Mouse (Mus musculus): ENCODE data around the gene Tbxas1. TPM values are rescaled to one million over a fixed set of nuclear protein-coding genes. Genes with fewer than 3 reads are reported as not detected.

The Tbxas1 gene
- polyA plus RNA-seq, 1 experiment from 2014 or later: 12.8 TPM

- Histone ChIP-seq H3K4me1 (ENCODE audit: control insufficient read depth, low read depth, low read length) (peaks cover 9% of the 10 kb centered on the region), H3K27ac (ENCODE audit: low read length) (no peak overlapping the region), H3K9ac (ENCODE audit: low read depth, low read length) (no peak overlapping the region), H3K4me3 (ENCODE audit: low read depth, low read length) (no peak overlapping the region), H3K27me3 (ENCODE audit: control insufficient read depth, insufficient read depth, low read depth, low read length) (no peaks in the 10 kb centered on the region), H3K9me3 (replicated peaks; ENCODE audit: control insufficient read depth, low read length) (no peaks in the 10 kb centered on the region), H3K36me3 (ENCODE audit: control insufficient read depth, insufficient read depth) (no peaks in the 10 kb centered on the region), H3K4me2 (ENCODE audit: low read depth, low read length) (no peak overlapping the region)
- 67% methylated on average over 7 of the region's 7 CpGs for WGBS (ENCODE audit: insufficient replicate concordance)
- no peak for ATAC-seq (ENCODE audit: low read depth)
Observed at GRCm38 (mm10) chr6:38944826-38945225, 69.6 kb downstream of the Tbxas1 start.

- no peaks in the 10 kb centered on the region for H3K9me3 ChIP-seq (replicated peaks; ENCODE audit: control insufficient read depth, low read length)
- WGBS (ENCODE audit: insufficient replicate concordance): 75% methylated on average over 3 of the region's 3 CpGs
- H3K27me3 ChIP-seq (ENCODE audit: control insufficient read depth, insufficient read depth, low read depth, low read length): no peaks in the 10 kb centered on the region
- no peak overlapping the region for H3K4me3 ChIP-seq (ENCODE audit: low read depth, low read length)
- no peak for ATAC-seq (ENCODE audit: low read depth)
- H3K27ac ChIP-seq (ENCODE audit: low read length): no peak overlapping the region
- no peak overlapping the region for H3K9ac ChIP-seq (ENCODE audit: low read depth, low read length)
- peaks cover 11% of the 10 kb centered on the region for H3K4me1 ChIP-seq (ENCODE audit: control insufficient read depth, low read depth, low read length)
- no peaks in the 10 kb centered on the region for H3K36me3 ChIP-seq (ENCODE audit: control insufficient read depth, insufficient read depth)
- H3K4me2 ChIP-seq (ENCODE audit: low read depth, low read length): no peak overlapping the region
Observed at GRCm38 (mm10) chr6:38945681-38946080, 70.5 kb downstream of the Tbxas1 start.

- H3K4me3 ChIP-seq (ENCODE audit: low read depth, low read length): no peak overlapping the region
- no peaks in the 10 kb centered on the region for H3K9me3 ChIP-seq (replicated peaks; ENCODE audit: control insufficient read depth, low read length)
- no peak overlapping the region for H3K27ac ChIP-seq (ENCODE audit: low read length)
- no peak overlapping the region for H3K4me2 ChIP-seq (ENCODE audit: low read depth, low read length)
- WGBS (ENCODE audit: insufficient replicate concordance): 73% methylated on average over 4 of the region's 4 CpGs
- no peaks in the 10 kb centered on the region for H3K36me3 ChIP-seq (ENCODE audit: control insufficient read depth, insufficient read depth)
- H3K4me1 ChIP-seq (ENCODE audit: control insufficient read depth, low read depth, low read length): peaks cover 14% of the 10 kb centered on the region
- no peak overlapping the region for H3K9ac ChIP-seq (ENCODE audit: low read depth, low read length)
- H3K27me3 ChIP-seq (ENCODE audit: control insufficient read depth, insufficient read depth, low read depth, low read length): no peaks in the 10 kb centered on the region
- ATAC-seq (ENCODE audit: low read depth): no peak
Observed at GRCm38 (mm10) chr6:38947282-38947681, 72.1 kb downstream of the Tbxas1 start.

- no peaks in the 10 kb centered on the region for H3K9me3 ChIP-seq (replicated peaks; ENCODE audit: control insufficient read depth, low read length)
- H3K9ac ChIP-seq (ENCODE audit: low read depth, low read length): no peak overlapping the region
- WGBS (ENCODE audit: insufficient replicate concordance): 21% methylated on average over 5 of the region's 5 CpGs
- no peak overlapping the region for H3K4me2 ChIP-seq (ENCODE audit: low read depth, low read length)
- no peaks in the 10 kb centered on the region for H3K36me3 ChIP-seq (ENCODE audit: control insufficient read depth, insufficient read depth)
- no peak overlapping the region for H3K4me3 ChIP-seq (ENCODE audit: low read depth, low read length)
- H3K27ac ChIP-seq (ENCODE audit: low read length): peak overlapping the region; percentile 9
- peaks cover 14% of the 10 kb centered on the region for H3K4me1 ChIP-seq (ENCODE audit: control insufficient read depth, low read depth, low read length)
- peak; percentile 73 for ATAC-seq (ENCODE audit: low read depth)
- no peaks in the 10 kb centered on the region; the same call in 1 of the 2 replicates for H3K27me3 ChIP-seq (ENCODE audit: control insufficient read depth, insufficient read depth, low read depth, low read length)
Observed at GRCm38 (mm10) chr6:38949683-38950161, 74.5 kb downstream of the Tbxas1 start.

- H3K4me3 ChIP-seq (ENCODE audit: low read depth, low read length): no peak overlapping the region
- no peaks in the 10 kb centered on the region; the same call in 1 of the 2 replicates for H3K27me3 ChIP-seq (ENCODE audit: control insufficient read depth, insufficient read depth, low read depth, low read length)
- no peak overlapping the region for H3K9ac ChIP-seq (ENCODE audit: low read depth, low read length)
- H3K9me3 ChIP-seq (replicated peaks; ENCODE audit: control insufficient read depth, low read length): no peaks in the 10 kb centered on the region
- no peaks in the 10 kb centered on the region for H3K36me3 ChIP-seq (ENCODE audit: control insufficient read depth, insufficient read depth)
- no peak overlapping the region for H3K4me2 ChIP-seq (ENCODE audit: low read depth, low read length)
- WGBS (ENCODE audit: insufficient replicate concordance): 3% methylated on average over 4 of the region's 4 CpGs
- peak; percentile 66 for ATAC-seq (ENCODE audit: low read depth)
- peak overlapping the region; percentile 9; the same call in 1 of the 2 replicates for H3K27ac ChIP-seq (ENCODE audit: low read length)
- H3K4me1 ChIP-seq (ENCODE audit: control insufficient read depth, low read depth, low read length): peaks cover 14% of the 10 kb centered on the region
Observed at GRCm38 (mm10) chr6:38950341-38950740, 75.1 kb downstream of the Tbxas1 start.

GRCm38 (mm10) chr6:38950838-38951237 is 75.6 kb downstream of the Tbxas1 start:
- no peaks in the 10 kb centered on the region for H3K36me3 ChIP-seq (ENCODE audit: control insufficient read depth, insufficient read depth)
- no peak overlapping the region for H3K4me3 ChIP-seq (ENCODE audit: low read depth, low read length)
- 51% methylated on average over 3 of the region's 3 CpGs for WGBS (ENCODE audit: insufficient replicate concordance)
- H3K9me3 ChIP-seq (replicated peaks; ENCODE audit: control insufficient read depth, low read length): no peaks in the 10 kb centered on the region
- H3K27me3 ChIP-seq (ENCODE audit: control insufficient read depth, insufficient read depth, low read depth, low read length): no peaks in the 10 kb centered on the region; the same call in 1 of the 2 replicates
- H3K4me2 ChIP-seq (ENCODE audit: low read depth, low read length): no peak overlapping the region
- H3K9ac ChIP-seq (ENCODE audit: low read depth, low read length): no peak overlapping the region
- H3K4me1 ChIP-seq (ENCODE audit: control insufficient read depth, low read depth, low read length): peaks cover 10% of the 10 kb centered on the region
- ATAC-seq (ENCODE audit: low read depth): no peak
- no peak overlapping the region for H3K27ac ChIP-seq (ENCODE audit: low read length)

GRCm38 (mm10) chr6:38956641-38957040 is 81.4 kb downstream of the Tbxas1 start:
- Histone ChIP-seq H3K27me3 (ENCODE audit: control insufficient read depth, insufficient read depth, low read depth, low read length) (no peaks in the 10 kb centered on the region; the same call in 1 of the 2 replicates), H3K9me3 (replicated peaks; ENCODE audit: control insufficient read depth, low read length) (no peaks in the 10 kb centered on the region), H3K27ac (ENCODE audit: low read length) (no peak overlapping the region), H3K4me3 (ENCODE audit: low read depth, low read length) (no peak overlapping the region), H3K4me2 (ENCODE audit: low read depth, low read length) (no peak overlapping the region), H3K36me3 (ENCODE audit: control insufficient read depth, insufficient read depth) (no peaks in the 10 kb centered on the region), H3K9ac (ENCODE audit: low read depth, low read length) (no peak overlapping the region), H3K4me1 (ENCODE audit: control insufficient read depth, low read depth, low read length) (peaks cover 12% of the 10 kb centered on the region)
- WGBS (ENCODE audit: insufficient replicate concordance): 67% methylated on average over 2 of the region's 2 CpGs
- no peak for ATAC-seq (ENCODE audit: low read depth)

- Histone ChIP-seq H3K27me3 (ENCODE audit: control insufficient read depth, insufficient read depth, low read depth, low read length) (no peaks in the 10 kb centered on the region; the same call in 1 of the 2 replicates), H3K4me2 (ENCODE audit: low read depth, low read length) (no peak overlapping the region), H3K4me3 (ENCODE audit: low read depth, low read length) (no peak overlapping the region), H3K9me3 (replicated peaks; ENCODE audit: control insufficient read depth, low read length) (no peaks in the 10 kb centered on the region), H3K36me3 (ENCODE audit: control insufficient read depth, insufficient read depth) (no peaks in the 10 kb centered on the region), H3K27ac (ENCODE audit: low read length) (no peak overlapping the region), H3K9ac (ENCODE audit: low read depth, low read length) (no peak overlapping the region), H3K4me1 (ENCODE audit: control insufficient read depth, low read depth, low read length) (peaks cover 12% of the 10 kb centered on the region)
- WGBS (ENCODE audit: insufficient replicate concordance): 73% methylated on average over 5 of the region's 5 CpGs
- no peak for ATAC-seq (ENCODE audit: low read depth)
Observed at GRCm38 (mm10) chr6:38957246-38957645, 82.0 kb downstream of the Tbxas1 start.

GRCm38 (mm10) chr6:38959502-38959901 is 84.3 kb downstream of the Tbxas1 start:
- H3K4me3 ChIP-seq (ENCODE audit: low read depth, low read length): no peak overlapping the region
- peaks cover 12% of the 10 kb centered on the region for H3K4me1 ChIP-seq (ENCODE audit: control insufficient read depth, low read depth, low read length)
- no peaks in the 10 kb centered on the region for H3K36me3 ChIP-seq (ENCODE audit: control insufficient read depth, insufficient read depth)
- ATAC-seq (ENCODE audit: low read depth): peak; percentile 87
- no peaks in the 10 kb centered on the region for H3K9me3 ChIP-seq (replicated peaks; ENCODE audit: control insufficient read depth, low read length)
- 64% methylated on average over 9 of the region's 9 CpGs for WGBS (ENCODE audit: insufficient replicate concordance)
- no peak overlapping the region for H3K4me2 ChIP-seq (ENCODE audit: low read depth, low read length)
- H3K27me3 ChIP-seq (ENCODE audit: control insufficient read depth, insufficient read depth, low read depth, low read length): no peaks in the 10 kb centered on the region
- H3K9ac ChIP-seq (ENCODE audit: low read depth, low read length): no peak overlapping the region
- H3K27ac ChIP-seq (ENCODE audit: low read length): peak overlapping the region; percentile 74

Data from liver, embryonic 16.5 days (tissue).